Mouse (Mus musculus): ENCODE data around the gene Dpy19l1.

Dpy19l1 gene

DNA sequence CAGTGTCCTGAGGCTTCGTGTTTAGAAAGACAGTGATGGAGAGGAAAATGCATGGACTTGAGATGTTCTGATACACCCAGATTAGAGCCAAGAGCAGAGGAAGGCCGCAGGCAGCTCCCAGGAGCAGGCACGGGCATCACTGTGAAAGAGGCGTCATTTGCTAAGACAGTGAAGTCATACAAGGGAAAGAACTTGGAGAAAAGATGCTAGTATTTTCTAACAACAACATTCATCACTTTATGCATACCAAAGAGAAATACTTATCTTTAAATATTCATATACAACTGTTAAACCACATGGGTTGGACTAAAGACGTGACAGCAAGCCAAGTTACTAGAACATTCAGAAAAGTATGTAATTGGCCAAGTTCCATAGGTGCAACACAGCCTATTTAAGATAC, 35.8 kb downstream of the Dpy19l1 start:
- DNase-seq = no peak

DNA sequence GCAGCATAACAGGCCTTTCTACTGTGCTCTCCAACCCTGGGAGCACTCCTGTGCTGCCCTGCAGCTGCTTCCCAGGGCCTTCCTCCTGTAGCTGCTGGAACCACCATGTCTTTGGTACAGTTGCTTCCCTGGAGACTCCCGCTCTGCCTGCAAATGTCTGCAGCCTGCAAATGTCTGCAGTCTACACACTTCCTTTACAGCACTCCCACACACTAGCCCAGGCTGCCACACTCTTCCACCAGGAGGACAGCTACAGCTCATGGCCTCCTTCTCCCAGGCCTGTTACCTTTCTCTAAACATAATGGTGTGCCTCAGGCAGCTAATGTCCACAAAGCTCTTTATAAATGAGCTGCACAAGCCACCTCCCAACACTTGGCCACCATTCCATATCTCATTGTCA, 36.3 kb downstream of the Dpy19l1 start:
- no peak for DNase-seq

DNA sequence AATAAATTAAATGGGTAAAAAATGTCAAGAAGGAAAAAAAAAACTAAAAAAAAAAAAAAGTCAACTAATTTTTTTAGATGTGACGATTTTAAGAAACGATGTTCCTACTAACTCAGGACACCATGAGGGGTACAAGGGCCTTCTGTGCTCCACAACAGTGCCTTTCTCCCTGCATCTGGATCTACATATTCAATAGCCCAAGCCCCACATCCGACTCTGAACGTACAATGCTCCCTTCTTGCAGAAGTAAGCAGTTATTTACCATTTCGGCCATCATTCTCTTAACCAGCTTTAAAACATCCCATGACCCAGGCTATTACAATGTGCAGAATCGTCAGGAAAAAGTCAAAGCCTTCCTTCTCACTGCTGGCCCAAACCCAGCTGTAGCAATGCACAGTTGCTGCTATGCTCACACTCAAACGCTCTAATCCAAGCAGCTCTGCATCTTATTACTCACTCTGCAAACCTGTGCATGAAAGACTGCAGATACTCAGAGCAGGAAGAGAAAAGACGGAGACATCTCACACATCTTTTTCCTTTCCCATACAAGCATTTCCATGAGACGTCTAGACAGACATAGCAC, 41.5 kb downstream of the Dpy19l1 start:
- no peak for DNase-seq

DNA sequence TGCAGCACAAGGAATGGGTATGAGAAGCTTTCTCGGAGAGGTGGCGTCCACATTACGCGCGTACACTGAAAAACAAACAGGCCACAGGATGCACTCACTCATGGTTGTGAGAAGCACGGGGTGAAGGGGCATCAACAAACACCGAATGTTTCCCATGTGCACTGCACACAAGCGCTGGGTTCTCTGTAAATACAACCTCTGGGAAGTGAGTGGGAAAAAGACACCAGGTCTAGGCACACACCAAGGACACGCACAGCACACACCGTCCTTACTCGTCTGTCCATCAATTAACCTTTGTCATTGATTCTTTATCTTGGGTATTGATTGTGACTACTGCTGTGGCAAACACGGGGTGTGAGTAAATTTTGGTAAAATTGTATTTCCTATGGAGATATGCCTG, 49.1 kb downstream of the Dpy19l1 start:
- DNase-seq = no peak

DNA sequence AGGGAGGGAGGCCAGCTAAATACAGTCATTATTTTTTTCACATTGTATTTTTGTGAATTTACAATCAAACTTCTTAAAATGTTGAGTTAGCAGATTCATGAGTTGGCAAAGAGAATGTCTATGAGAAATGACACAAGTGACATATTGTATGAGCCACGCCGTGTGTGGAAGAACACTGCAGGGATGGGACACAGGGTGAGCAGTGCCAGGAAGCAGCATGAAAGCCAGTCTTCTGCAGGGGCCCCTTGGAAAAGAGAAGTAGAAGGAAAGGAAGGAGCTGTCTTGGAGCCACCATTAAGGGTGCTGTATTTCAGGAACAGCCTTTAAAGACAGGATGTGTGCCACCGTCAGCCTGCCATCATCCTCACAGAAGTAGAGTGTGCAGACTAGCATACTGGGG, 52.0 kb downstream of the Dpy19l1 start:
- DNase-seq = no peak

- DNase-seq = peak in 1 of 2 experiments; percentile 6
Observed at GRCm38 (mm10) chr9:24450524-24450923, 52.4 kb downstream of the Dpy19l1 start.

- DNase-seq = no peak
Observed at GRCm38 (mm10) chr9:24434901-24435300, 68.0 kb downstream of the Dpy19l1 start.

DNA sequence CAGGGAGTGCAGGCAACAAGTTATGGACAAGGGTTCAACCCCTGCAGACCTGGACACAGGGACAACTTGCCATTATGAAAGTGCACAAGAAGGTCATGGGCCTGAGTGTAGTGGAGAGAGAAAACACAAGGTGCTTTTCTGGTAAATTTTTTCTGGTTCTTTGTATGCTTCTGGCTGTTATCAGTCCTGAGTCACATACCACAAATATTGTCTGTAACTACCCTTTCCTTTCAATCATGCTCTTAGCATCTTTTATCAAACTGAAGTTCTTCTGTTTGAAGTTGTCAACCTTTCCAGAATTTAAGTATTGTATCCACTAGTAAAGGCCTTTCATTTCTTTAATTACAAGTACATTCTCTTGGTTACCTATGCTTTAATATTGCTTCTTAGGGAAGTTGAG, 73.2 kb downstream of the Dpy19l1 start:
- no peak for DNase-seq

DNA sequence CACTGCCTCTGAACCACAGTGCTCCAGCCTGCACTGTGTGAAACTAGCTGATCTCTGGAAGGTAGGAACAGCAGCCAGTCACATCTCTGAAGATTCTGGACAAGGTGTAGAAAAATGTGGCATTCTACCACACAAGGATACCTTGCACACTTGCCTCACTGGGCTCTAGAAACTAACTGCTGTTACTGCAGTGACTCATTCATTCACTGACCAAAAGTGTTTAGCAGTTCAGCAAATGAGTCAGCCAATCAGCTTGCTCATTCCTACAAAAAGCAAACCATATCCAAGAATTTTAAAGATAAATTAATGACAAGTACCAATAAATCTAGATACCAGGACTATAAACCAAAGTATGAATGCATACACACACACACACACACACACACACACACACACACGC, 77.3 kb downstream of the Dpy19l1 start:
- DNase-seq = no peak

DNA sequence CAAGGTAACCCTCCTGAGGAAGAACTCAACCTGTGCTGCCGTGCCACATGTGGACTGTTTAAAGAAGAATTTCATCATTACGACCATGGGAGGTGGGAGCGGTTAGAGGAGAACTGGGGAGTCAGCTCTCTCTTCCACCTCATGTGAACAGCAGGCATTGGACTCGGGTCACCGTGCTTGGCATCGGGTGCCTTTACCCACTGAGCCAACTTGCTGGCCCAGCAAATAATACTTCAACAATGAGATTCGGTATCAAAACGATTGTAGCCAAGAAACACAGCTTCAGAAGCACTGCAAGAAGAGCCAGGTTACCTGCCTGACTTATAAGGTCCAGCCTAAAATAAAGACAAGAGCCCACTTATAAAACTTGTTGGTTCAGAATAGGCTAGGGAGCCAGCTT, 79.7 kb downstream of the Dpy19l1 start:
- DNase-seq = no peak

DNA sequence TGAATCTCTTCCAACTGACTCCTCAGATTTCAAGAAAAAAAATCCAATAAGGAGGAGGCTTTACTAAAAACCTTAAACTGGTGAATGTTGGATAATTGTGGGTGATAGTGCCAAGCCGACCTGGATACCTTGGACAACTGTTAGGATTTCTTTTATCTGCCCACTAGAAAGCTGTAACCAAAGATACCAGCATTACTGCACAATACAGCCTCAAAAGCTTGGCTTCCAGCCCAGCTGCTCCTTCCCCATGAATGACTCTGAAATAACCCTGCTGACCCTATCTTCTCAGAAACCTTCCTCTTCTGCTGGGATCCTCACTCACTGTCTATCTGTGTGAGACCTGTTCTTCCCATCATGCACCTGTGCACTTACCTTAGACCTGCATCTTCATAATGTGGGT, 81.1 kb downstream of the Dpy19l1 start:
- DNase-seq = no peak

DNA sequence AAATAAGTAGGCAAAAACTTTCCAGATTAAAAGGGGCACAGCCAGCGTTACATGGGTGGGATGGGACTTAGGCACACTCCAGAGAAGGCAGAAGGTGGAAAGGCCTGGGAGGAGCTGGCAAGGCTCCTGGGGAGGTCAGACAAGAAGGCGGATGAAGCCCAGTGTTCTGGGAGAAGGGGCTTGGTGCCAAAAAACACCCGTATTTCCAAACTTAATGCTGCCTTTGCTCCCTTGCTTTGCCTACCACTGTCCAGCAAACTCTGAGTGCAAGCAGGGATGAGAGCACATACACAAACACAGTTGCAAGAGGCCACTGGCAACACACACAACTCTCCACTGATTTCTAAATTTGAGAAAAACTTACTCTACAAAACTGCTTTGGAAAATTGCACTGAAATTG, 81.7 kb downstream of the Dpy19l1 start:
- DNase-seq = no peak

GRCm38 (mm10) chr9:24420144-24420543, 82.8 kb downstream of the Dpy19l1 start:
- no peak for DNase-seq

- DNase-seq = no peak
Observed at GRCm38 (mm10) chr9:24418281-24418680, 84.7 kb downstream of the Dpy19l1 start.

DNA sequence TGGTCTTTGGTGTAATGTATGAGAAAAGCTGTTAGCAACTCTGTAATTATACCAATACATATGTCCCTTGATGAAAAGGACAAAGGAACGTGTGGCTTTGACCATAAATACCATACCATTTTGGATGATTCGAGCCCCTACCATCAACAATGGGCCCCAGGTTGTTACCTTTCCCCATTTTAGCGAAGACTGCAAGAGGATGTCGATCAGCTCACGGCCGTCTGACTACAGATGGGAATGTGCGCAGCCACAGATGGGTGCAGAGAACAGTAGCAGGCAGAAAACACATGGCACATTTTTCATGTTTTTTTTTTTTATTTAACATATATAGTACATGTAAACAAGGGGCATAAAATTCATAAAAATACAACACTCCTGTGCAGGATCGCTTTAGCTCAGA, 91.5 kb downstream of the Dpy19l1 start:
- no peak for DNase-seq

- no peak for DNase-seq
Observed at GRCm38 (mm10) chr9:24410439-24410838, 92.5 kb downstream of the Dpy19l1 start.

DNA sequence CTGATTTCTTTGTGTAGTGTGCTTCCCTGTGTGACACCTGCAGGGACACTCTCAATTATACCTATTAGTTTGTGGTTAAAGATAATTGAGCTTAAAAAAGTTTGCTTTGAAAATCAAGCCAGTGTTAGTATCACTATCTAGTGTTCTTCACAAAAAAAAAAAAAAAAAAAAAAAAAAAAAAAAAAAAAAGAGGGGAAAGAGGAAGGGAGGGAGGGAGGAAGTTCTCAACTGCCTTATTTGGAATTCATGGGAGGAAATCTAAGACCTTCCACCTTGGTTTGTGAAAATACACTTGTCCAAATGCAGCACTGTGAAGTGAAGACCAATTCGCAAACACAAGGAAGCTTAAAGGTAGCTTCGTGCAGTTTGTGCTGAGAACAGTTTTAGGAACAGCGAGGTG, 94.9 kb downstream of the Dpy19l1 start:
- DNase-seq = no peak

DNA sequence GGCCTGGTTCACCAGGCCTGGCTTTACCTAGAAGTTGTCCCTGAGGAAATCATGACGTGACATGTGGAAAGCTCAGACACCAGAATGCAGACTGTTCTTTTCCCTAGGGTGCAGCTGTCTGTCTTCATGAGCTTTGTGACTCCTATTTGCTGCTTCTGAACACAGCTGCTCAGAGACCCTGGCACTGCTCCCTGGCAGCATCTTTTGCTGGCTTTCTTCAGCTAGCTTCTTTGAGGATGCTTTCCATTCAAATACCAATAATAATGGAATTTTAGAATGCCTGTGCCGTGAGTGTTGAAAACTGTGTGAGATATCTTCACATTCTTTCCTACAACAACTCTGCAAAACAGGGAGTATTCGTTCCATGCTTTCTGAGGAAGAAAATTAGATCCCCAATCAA, 108.8 kb downstream of the Dpy19l1 start:
- DNase-seq = no peak

DNA sequence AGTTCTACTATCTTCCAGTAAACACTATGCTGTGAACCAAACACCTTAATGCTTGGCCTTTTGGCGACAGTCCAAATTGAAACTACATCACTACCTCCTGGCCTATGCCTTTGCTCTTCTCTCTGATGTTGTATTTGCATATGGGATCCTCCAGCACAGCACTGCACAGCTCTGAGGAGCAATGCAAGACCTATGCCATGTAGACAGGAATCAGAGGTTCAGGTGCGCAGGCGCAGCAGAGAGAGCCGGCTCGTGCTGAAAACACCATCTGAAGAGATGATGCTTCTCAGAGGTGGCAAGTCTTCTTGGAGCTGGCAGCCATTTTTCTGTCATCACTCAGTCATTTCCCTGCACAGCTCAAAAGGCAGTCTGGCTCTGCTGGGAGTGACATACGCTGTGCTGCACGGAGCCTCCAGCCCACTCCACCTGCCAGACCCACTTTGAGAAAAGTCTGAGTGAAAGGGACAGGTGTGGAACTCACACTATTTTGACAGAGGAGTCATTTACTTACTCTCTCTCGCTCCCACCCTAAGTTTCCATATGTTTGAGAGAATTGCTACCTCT, 112.1 kb downstream of the Dpy19l1 start:
- DNase-seq = no peak

DNA sequence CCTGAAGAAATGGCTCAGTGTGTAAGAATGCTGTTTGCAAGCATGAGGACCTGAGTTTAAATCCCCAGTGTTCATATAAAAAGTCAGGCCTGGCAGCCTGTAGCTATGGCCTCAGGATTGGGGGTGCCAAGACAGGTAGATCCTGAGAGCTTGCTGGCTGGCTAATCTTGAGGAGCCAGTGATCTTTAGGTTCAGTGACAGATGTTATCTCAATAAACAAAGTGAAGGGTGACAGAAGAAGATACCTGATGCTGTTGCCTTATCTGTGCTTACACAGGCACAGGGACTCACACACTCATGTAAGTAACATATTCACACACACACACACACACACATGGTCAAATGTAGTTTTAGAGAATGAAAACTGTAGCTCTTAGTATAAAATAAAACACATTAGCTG, 115.7 kb downstream of the Dpy19l1 start:
- DNase-seq = no peak

GRCm38 (mm10) chr9:24379321-24379720, 123.6 kb downstream of the Dpy19l1 start:
- no peak for DNase-seq

- peak in 1 of 2 experiments; percentile 2 for DNase-seq
Observed at GRCm38 (mm10) chr9:24378848-24379247, 124.1 kb downstream of the Dpy19l1 start.

All from kidney, postnatal 25 days (tissue).